Mouse (Mus musculus) embryonic facial prominence, embryonic 12.5 days (tissue): Measurements from ENCODE around the gene Flvcr1. TPM values are rescaled to one million over a fixed set of nuclear protein-coding genes. Genes with fewer than 3 reads are reported as not detected.
"Not testable (repeated sequence)": the region's sequence is repeated elsewhere in the genome, so short reads cannot be mapped to it uniquely, and the experiment has no call there.

ENCODE experiments used
- ATAC-seq: fragments of 200-750 bp; cut with Nextera tagmentation; 2 replicates; pipeline ENCODE4 v1.8.0; 2017; ENCODE audit not compliant: insufficient number of reproducible peaks, insufficient read depth, low FRiP score, low TSS enrichment
- H3K27ac ChIP-seq: fragments of 300-500 bp; sonication (generic); 2 replicates; pipeline ENCODE4 v1.5.1; 2016; ENCODE audit warnings: mild to moderate bottlenecking
- H3K27me3 ChIP-seq: fragments of 300-500 bp; sonication (generic); 2 replicates; pipeline ENCODE4 v1.6.1; 2016; ENCODE audit warnings: mild to moderate bottlenecking, moderate library complexity
- H3K36me3 ChIP-seq: fragments of 300-500 bp; sonication (generic); 2 replicates; pipeline ENCODE4 v1.6.1; 2016; ENCODE audit warnings: mild to moderate bottlenecking
- H3K4me1 ChIP-seq: fragments of 300-500 bp; sonication (generic); 2 replicates; pipeline ENCODE4 v1.6.1; 2016
- H3K4me2 ChIP-seq: fragments of 300-500 bp; sonication (generic); replicated peaks from 2 replicates; pipeline ENCODE4 v1.6.1; 2016; ENCODE audit warnings: mild to moderate bottlenecking, moderate library complexity
- H3K4me3 ChIP-seq: fragments of 300-500 bp; sonication (generic); 2 replicates; pipeline ENCODE4 v1.5.1; 2016; ENCODE audit warnings: mild to moderate bottlenecking
- H3K9ac ChIP-seq: fragments of 300-500 bp; sonication (generic); 2 replicates; pipeline ENCODE4 v1.6.1; 2016; ENCODE audit warnings: mild to moderate bottlenecking, moderate library complexity
- H3K9me3 ChIP-seq: fragments of 300-500 bp; sonication (generic); 2 replicates; pipeline ENCODE4 v1.6.1; 2016; ENCODE audit warnings: mild to moderate bottlenecking, moderate library complexity
- WGBS: fragments of 180-500 bp; shearing (Covaris S2); methylation state at CpG from one replicate; pipeline ENCODE4 v1.1.7; 2016; 5-methylcytosine and 5-hydroxymethylcytosine counted together
- polyA plus RNA-seq: library from polyadenylated mRNA; unstranded; fragments of >200 nt; fragmentation: Nextera tagmentation; extraction: Ambion mirVana; gene quantifications from 2 replicates; pipeline ENCODE4 v1.2.1, GENCODE M21; 2016

Gene Flvcr1
- polyA plus RNA-seq, 1 experiment from 2014 or later = 7.6 TPM

DNA sequence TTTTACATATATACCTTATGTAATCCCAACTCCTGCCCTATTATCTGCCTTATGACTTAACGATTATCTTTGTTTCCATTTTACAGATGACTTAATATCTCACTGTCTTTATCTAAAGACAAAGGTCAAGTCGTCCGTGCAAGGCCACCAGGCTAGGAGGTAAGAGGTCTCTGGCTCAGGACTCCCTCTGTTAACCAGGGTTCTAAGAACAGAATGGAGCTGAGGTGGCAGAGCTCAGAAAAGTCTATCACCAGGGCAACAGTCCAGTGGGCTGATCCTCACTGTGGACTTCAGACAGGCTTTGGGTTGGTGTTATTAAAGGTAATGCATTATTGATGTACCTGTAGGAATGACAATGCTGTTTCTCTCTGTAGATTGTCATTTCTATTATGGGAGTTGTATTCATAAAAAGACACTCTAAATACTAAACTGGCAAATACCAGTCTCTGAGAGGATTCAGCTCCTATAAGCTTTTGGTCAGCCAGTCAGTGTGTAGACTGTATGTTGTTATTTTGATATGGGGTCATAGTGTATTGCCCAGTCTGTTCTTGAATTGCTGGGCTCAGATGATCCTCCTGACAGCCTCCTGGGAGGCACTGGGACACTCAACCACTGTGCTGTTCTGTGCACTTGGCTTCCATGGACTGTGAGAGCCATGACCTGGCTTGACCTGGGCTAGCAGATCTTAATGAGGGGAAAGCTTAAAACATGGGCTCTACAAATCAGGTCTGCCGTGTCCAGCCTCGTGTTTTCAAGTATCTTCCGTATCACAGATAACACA is 10.8 kb upstream of the Flvcr1 start, which contains the start of gene Spata45:
Gene Spata45, plus strand, starts transcription at position 86 of the 781 bp plus-strand sequence.
- no peak for ATAC-seq
- Histone ChIP-seq H3K9me3 (no peaks in the 10 kb centered on the region), H3K4me3 (no peak within 1 kb of the TSS), H3K9ac (no peak within 1 kb of the TSS), H3K36me3 (no peaks in the 10 kb centered on the region), H3K4me1 (no peaks in the 10 kb centered on the region), H3K4me2 (no peak within 1 kb of the TSS), H3K27me3 (no peaks in the 10 kb centered on the region), H3K27ac (no peak within 1 kb of the TSS)
- 74% methylated on average over 6 of the region's 6 CpGs for WGBS

DNA sequence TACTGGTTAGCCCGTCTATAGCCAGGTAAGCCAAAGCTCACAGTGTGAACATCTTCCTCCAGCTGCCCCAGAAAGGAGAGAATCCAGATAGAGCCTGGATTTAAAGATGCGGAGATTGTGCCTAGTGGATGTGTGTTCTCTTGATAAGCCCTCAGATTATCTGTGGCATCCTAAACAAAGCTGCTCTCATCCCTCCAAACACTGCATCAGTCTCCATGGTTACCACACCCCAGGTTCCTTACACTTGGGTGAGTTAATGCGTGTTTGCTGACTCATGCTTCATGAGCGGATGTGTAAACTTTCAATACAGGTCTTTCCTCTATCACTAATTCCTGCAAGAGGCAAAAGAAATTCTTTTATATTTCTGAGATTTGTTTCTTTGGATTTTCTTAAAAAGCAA is 9.7 kb upstream of the Flvcr1 start:
- Histone ChIP-seq H3K27ac (no peak overlapping the region), H3K9me3 (no peaks in the 10 kb centered on the region), H3K4me3 (no peak overlapping the region), H3K4me1 (no peaks in the 10 kb centered on the region), H3K9ac (no peak overlapping the region), H3K36me3 (no peaks in the 10 kb centered on the region), H3K4me2 (no peak overlapping the region), H3K27me3 (no peaks in the 10 kb centered on the region)
- no peak for ATAC-seq
- WGBS = 45% methylated on average over 4 of the region's 4 CpGs

DNA sequence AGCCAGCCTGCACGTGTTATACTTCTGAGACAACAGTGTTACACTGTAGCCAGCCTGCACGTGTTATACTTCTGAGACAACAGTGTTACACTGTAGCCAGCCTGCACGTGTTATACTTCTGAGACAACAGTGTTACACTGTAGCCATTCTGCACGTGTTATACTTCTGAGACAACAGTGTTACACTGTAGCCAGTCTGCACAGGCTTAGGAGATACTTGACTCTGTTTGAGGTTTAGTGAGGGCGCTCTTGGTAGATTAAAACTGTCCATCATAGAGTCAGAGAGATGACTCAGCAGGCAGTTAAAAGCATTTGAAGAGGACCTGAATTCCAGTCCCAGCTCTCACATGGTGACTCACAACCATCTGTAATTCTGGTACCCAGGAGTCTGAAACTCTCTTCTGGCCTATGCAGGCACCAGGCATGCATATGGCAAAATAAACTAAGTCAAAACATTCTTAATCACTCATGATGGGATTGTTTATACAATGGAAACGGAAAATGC is 5.0 kb upstream of the Flvcr1 start:
- not testable (repeated sequence) for H3K4me1 ChIP-seq, H3K36me3 ChIP-seq, H3K27ac ChIP-seq, H3K9me3 ChIP-seq, H3K9ac ChIP-seq, H3K4me3 ChIP-seq, H3K4me2 ChIP-seq, H3K27me3 ChIP-seq, ATAC-seq
- 73% methylated on average over 6 of the region's 6 CpGs for WGBS

DNA sequence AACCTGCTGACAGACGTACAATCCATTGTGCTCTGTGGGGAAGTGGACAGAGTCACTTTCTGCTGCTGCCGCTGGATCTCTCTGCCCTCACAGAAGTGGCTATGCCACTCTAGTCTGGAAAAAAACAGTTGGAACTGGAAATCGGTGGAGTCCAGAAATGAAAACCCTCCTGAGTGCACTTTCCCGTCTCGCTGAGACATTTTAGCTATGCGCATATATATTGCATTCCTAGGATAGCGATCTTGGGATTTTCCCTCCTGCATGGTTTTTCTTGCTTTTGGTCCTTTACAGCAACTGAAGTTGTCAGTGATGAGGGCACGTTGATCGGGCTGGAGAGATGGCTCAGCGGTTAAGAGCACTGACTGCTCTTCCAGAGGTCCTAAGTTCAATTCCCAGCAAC is 4.2 kb upstream of the Flvcr1 start:
- no peaks in the 10 kb centered on the region for H3K36me3 ChIP-seq
- H3K4me3 ChIP-seq = no peak overlapping the region
- H3K27ac ChIP-seq = no peak overlapping the region
- peaks cover 9% of the 10 kb centered on the region for H3K4me1 ChIP-seq
- no peak overlapping the region for H3K9ac ChIP-seq
- H3K27me3 ChIP-seq = no peaks in the 10 kb centered on the region
- 69% methylated on average over 10 of the region's 10 CpGs for WGBS
- no peak overlapping the region for H3K4me2 ChIP-seq
- ATAC-seq = no peak
- no peaks in the 10 kb centered on the region for H3K9me3 ChIP-seq

DNA sequence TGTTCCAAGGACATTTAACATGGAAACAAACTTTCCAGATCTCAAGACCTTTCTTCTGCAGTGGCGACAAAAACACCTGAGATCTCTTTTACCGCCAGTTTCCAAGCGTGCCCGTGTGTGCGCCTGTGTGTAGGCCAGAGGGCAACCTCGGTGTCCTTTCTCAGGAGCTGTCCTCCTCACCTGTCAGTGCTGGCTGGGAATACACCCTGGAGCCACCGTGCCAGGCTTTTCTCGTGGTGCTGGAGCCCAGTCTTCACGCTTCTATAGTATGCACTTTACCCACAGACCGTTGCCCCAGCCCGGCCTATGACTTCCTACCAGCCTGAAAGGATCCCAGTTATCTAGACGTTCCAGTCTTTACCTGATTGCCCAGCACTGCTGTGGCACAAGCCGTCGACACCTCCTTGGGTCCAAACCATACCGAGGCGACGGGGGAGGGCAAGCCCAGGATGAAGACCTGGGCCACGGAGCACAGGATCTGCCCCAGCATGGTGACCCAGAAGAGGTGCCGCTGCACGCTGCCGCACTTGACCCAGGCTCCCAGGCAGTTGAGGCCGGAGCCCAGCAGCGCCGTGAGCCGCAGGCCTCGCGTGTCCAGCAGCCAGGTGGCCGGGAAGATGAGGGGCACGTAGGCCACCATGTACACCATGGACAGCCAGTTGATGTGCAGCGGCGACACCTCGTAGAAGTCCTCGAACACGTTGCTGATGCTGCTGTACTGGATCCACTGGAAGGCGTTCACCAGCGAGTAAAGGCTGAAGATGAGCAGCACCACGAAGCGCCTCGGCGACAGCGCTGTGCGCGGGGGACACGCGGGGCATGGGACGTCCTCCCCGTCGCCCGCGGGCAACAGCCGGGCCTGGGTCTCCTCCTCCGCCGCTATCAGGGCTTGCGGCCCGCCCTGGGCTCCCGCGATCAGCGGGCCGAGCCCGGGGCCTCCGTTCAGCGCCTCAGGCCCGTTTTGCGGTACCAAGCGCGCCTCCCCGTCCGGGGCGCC is 644 bp downstream of the Flvcr1 start:
- Histone ChIP-seq H3K9me3 (no peaks in the 10 kb centered on the region), H3K9ac (peak overlapping the region; percentile 80), H3K27ac (peak overlapping the region; percentile 80), H3K27me3 (no peaks in the 10 kb centered on the region), H3K4me2 (peak overlapping the region; percentile 92), H3K36me3 (peaks cover 7% of the 10 kb centered on the region), H3K4me3 (peak overlapping the region; percentile 73), H3K4me1 (peaks cover 17% of the 10 kb centered on the region)
- no peak; the same call in 1 of the 2 replicates for ATAC-seq
- WGBS = 2% methylated on average over 68 of the region's 69 CpGs

DNA sequence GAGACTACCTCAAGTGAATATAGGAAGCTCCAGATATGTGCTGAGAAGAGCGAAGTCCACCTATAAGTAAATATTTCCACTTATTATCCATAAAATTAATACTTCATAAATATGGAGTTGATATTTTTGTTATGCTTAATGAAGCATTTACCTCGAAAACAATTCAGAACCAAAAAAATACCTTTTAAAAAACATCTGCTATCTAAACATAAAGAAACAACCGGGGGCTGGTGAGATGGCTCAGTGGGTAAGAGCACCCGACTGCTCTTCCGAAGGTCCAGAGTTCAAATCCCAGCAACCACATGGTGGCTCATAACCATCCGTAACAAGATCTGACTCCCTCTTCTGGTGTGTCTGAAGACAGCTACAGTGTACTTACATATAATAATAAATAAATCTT is 2.2 kb downstream of the Flvcr1 start:
- not testable (repeated sequence) for H3K27ac ChIP-seq, H3K4me2 ChIP-seq, H3K9me3 ChIP-seq, H3K27me3 ChIP-seq, ATAC-seq, H3K4me3 ChIP-seq, H3K9ac ChIP-seq
- Histone ChIP-seq H3K4me1 (peaks cover 17% of the 10 kb centered on the region), H3K36me3 (peaks cover 10% of the 10 kb centered on the region)
- WGBS = 91% methylated on average over 6 of the region's 6 CpGs

DNA sequence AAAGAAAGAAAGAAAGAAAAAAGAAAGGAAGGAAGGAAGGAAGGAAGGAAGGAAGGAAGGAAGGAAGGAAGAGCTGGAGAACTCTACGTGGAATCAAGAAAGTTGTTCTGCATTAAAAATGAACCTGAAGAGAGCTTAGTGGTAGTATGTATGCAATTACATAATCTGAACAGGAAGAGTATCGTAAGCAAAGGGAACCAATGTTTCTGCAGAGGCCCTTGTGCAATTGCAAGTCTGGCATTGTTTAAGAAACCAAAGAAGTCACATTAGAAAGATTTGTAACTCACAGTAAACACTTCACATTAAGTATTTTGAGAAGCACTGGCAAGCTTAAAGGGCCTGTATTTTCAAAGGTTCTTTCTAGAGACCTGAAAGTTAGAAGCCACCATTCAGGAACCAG is 2.8 kb downstream of the Flvcr1 start:
- no peak overlapping the region for H3K4me3 ChIP-seq
- no peak for ATAC-seq
- 60% methylated on average over 2 of the region's 2 CpGs for WGBS
- no peaks in the 10 kb centered on the region for H3K27me3 ChIP-seq
- H3K4me1 ChIP-seq = peaks cover 17% of the 10 kb centered on the region
- H3K9ac ChIP-seq = no peak overlapping the region
- no peaks in the 10 kb centered on the region for H3K9me3 ChIP-seq
- peaks cover 10% of the 10 kb centered on the region for H3K36me3 ChIP-seq
- H3K4me2 ChIP-seq = no peak overlapping the region
- H3K27ac ChIP-seq = no peak overlapping the region

DNA sequence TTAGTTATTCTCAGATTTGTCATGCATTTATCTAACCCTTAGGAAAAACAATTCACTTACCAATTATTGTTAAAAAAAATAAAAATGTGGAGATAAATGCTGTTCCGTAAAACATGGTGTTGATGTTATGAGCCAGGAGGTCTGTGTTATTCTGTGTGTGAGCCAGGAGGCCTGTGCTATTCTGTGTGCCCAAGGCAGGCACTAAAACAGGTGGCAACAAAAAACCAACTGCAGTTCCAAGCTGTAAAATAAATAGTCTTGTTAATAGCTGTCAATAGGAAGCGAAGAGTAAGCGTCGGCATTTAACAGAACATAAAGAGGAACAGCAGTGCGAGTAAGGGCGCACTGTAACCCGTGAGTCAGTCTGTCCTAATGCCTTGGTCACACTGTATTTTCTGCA is 4.9 kb downstream of the Flvcr1 start:
- no peaks in the 10 kb centered on the region for H3K27me3 ChIP-seq
- no peak for ATAC-seq
- H3K9ac ChIP-seq = no peak overlapping the region
- peaks cover 12% of the 10 kb centered on the region for H3K4me1 ChIP-seq
- H3K27ac ChIP-seq = no peak overlapping the region
- peaks cover 16% of the 10 kb centered on the region for H3K36me3 ChIP-seq
- H3K9me3 ChIP-seq = no peaks in the 10 kb centered on the region
- no peak overlapping the region for H3K4me2 ChIP-seq
- H3K4me3 ChIP-seq = no peak overlapping the region
- WGBS = 91% methylated on average over 7 of the region's 7 CpGs

DNA sequence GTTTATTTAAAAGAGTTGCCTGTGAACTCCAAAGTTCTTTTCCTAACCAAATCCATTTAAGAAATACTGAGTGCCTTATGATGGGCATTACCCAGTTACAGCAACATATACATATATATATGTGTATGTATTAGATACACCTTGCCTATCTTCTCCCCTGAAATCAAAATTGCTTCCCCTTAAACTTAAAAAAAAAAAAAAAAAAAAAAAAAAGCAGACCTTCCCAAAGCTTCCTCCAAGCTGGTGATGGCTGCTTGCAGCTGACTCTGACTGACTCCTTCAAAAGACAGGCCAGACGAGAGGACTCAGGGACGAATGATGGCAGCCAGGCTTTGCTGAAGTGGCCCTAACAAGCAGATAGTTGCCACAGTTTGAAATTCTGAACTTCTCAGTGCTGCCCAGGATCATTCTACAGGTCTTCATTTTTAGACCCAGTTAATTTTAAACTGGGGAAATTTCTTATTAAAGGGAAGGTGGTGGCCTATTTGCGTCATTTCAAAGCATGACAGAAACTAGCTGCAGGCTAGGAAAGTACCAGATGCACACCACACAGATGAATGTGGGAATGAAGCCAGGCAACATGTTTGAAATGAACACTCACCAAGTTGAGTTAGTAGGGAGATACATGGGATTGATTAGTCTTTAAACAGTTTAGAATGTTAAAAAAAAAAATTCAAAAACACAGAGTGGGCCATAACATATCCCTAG is 5.6 kb downstream of the Flvcr1 start:
- H3K27ac ChIP-seq = no peak overlapping the region
- H3K27me3 ChIP-seq = no peaks in the 10 kb centered on the region
- no peak for ATAC-seq
- peaks cover 16% of the 10 kb centered on the region for H3K36me3 ChIP-seq
- peaks cover 10% of the 10 kb centered on the region for H3K4me1 ChIP-seq
- H3K4me3 ChIP-seq = no peak overlapping the region
- 84% methylated on average over 3 of the region's 3 CpGs for WGBS
- H3K4me2 ChIP-seq = no peak overlapping the region
- H3K9me3 ChIP-seq = no peaks in the 10 kb centered on the region
- H3K9ac ChIP-seq = no peak overlapping the region

DNA sequence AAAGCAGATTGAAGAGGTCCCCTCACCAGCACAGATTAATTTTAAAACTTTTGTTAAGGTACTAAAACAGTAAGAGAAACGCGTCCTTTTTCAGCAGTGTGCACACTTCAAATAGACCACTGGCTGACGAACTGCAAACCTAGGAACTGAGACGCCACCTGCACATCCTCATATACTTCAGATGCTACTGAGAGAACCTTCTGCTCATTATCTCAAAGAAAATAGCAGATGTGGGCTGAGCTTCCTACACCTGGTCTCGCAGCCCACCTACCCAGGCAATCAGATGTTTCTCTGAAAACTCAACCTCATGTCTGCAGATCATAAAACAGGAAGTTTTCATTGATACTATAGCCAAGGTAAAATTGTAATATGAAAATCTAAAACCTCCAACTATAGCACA is 6.2 kb downstream of the Flvcr1 start:
- Histone ChIP-seq H3K27ac (no peak overlapping the region), H3K36me3 (peaks cover 18% of the 10 kb centered on the region), H3K27me3 (no peaks in the 10 kb centered on the region), H3K9ac (no peak overlapping the region), H3K9me3 (no peaks in the 10 kb centered on the region), H3K4me2 (no peak overlapping the region), H3K4me1 (peaks cover 5% of the 10 kb centered on the region), H3K4me3 (no peak overlapping the region)
- no peak for ATAC-seq
- WGBS = 91% methylated on average over 5 of the region's 5 CpGs

DNA sequence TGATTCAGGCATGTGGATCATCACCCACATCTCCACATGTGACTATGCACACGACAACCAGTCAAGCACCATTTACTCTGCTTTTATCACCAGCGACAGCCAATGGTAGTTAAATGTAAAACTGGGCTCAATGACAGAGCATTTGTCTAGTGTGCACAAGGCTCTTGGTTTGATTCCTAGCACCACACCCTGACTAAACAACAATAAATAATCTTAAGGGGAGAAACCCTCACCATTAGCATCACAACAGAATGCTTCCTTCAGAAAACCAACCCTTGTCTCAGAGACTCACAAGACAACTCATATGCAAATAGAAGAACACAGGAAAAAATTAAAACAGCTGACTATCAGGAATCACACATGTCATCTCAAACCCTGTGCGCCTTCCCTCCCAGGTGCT is 11.7 kb downstream of the Flvcr1 start:
- H3K4me3 ChIP-seq = no peak overlapping the region
- H3K4me2 ChIP-seq = no peak overlapping the region
- H3K9ac ChIP-seq = no peak overlapping the region
- no peak for ATAC-seq
- no peak overlapping the region for H3K27ac ChIP-seq
- WGBS = 94% methylated on average over 3 of the region's 3 CpGs
- no peaks in the 10 kb centered on the region for H3K27me3 ChIP-seq
- H3K4me1 ChIP-seq = no peaks in the 10 kb centered on the region
- H3K36me3 ChIP-seq = peaks cover 44% of the 10 kb centered on the region
- H3K9me3 ChIP-seq = no peaks in the 10 kb centered on the region
